Mouse (Mus musculus) frontal cortex, adult (tissue): ENCODE measurements around the gene Zyg11b.

Experiments
- ATAC-seq: cut with Nextera tagmentation; 2 replicates; pipeline ENCODE4 v1.9.2; 2017; ENCODE audit warnings: mild to moderate bottlenecking, moderate library complexity, mixed read lengths; ENCODE audit not compliant: low TSS enrichment

The Zyg11b gene

DNA sequence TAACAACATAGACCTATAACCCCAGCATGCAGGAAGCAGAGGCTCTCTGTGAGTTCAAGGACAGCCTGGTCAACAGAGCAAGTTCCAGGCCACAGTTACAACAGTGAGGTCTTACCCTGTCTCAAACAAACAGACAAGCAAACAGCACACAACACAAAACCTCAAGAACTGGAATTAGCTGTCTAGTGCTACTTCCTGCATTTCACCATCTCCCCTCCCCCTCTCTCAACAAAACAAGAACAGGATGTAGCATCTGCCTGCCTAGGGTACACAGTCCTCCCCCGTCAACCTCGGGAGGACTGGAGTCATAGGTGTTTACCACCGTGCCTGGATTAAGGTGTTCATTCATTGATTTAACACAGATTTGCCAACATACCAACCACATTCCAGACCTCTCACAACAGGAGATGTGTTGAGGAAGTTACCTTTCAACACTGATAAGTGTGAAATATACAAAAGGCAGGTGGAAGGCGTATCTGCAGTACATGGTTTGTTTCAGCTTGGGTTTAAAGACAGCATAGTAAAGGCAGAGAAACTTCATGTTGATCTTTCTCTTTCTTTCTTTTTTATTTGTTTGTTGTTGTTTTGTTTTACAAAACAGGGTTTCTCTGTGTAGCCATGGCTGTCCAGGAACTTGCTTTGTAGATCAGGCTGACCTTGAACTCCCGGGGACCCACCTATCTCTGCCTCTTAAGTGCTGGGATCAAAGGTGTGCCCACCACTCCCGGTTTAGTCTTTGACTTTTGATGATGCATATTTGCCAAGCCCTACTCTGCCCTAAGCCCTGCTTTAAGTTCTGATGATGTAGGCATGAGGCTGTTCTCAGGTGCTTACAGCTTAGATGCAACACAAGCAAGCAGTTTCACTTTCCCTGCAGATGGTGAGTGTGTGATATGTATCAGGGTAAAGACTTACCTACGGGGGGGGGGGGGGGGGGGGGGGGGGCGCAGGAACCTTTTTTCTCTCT is 18.0 kb upstream of the Zyg11b start:
- no peak for ATAC-seq

DNA sequence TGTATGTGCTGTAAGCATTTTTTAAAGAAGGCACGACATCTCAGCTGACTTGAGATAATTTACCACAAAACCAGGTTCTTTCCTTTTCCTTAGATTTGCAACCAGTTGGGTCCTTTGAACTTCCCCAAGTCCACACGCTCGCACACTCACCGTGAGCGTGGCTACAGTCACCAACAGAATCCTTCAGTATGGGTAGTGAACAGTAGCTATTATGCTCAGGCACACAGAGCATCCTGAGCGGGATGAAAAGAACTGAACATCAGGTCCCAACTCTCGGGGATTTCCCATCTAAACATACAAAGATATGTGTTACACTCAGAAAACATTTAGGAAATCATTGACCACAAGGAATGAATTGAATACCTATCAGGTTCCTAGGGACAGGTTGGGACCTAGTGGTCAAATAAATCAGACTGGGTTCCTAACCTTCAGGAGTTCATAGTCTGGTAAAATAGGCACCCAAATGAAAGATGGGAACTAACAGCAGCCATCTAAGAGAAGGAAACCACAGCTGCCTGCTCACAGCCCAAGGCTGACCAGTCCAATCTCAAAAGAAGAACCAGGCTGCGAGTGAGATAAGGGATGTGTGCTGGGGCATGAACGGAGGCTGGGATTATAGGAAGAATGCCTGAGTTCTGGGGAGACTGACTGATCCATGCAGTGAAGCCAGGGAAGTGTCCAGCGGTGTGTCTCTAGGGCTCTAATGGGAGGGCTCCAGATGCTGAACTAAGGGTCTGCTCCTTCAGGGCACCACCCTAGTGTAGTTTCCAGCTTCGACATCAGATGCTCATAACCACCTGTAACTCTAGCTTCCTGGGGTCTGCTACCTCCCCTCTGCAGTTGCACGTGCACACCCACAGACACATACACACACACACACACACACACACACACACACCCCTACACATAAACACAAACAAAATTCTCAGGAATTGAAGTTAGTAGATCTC is 17.0 kb upstream of the Zyg11b start:
- no peak for ATAC-seq

DNA sequence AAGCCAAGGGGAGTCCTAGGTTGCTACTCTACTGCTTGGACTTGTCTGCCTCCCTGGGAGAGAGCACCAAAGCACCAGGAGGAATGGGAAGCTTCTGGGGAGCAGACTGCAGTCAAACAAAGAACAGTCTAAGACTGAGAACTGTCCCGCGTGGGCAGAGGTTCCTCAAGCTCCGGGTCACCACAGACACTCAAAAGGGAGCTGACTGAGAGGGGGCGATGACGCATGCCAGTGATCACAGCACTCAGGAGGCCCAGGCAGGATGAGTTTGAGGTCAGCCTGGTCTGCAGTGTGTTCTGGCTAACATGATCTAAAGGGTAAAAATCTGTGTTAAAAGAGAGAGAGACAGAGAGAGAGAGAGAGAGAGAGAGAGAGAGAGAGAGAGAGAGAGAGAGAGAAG is 13.1 kb upstream of the Zyg11b start:
- no peak for ATAC-seq

DNA sequence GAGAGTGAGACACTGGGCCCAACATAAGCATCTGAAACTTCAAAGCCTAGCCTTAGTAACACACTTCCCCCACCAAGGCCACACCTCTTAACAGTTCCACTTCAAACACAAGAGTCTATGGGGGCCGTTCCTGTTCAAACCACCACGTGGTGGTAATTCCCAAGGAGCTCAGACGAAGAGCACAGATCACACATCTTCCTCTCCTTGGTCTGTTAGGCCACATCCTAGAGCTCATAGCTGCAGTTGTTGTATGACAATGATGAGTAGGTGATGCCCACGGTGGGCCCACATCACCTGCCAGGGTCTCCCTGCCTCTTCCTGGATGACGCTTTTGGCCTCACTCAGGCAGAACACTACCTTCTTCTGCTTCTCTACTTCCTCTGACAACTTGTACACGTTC is 9.8 kb upstream of the Zyg11b start:
- no peak for ATAC-seq

DNA sequence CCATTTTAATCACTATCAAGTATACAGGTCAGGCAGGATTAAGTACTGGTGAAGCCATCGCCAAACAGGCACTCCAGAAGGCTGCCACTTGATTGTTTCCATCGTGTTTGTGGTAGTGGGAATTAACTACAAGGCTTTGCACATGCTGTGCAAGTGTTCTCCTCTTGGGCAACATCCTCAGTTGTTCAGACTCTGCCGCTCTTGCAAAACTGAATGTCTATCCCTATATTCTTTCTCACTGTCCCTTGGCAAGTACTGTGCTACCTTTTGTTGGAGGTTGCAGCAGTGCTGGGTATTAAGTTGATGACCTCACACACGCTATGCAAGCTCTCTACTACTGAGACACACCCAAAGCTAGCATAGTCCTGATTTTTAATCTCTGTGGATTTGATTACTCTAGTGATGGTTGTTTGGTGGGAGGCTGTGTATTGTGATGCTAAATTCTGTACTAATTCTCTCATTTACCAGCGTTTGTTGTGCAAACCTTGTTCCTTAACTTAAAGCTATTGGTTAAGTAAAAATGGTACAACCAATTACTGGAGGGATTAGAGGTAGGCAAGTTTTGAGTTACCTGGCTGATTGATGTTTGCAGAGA is 1.5 kb upstream of the Zyg11b start:
- ATAC-seq: no peak

DNA sequence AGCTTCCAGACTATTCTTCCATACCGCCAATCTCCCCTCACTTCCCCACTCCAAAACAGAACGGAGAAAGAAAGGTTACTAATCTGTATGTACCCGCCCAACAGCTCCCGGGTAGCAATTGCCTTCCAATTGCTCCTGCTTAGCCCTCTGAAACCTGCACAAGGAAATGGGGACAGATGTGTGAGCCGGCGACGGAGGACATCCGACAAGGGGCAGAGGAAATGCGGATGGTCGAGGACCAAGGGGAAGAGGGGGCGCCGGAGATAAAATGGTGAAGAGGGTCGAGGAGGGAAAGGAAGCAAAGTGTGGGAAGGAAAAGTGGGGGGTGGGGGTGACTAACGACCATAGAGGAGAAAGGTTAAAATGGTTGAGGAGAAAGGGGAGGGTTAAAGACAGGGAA is 630 bp downstream of the Zyg11b start:
- peak; percentile 10; the same call in 1 of the 2 replicates for ATAC-seq

DNA sequence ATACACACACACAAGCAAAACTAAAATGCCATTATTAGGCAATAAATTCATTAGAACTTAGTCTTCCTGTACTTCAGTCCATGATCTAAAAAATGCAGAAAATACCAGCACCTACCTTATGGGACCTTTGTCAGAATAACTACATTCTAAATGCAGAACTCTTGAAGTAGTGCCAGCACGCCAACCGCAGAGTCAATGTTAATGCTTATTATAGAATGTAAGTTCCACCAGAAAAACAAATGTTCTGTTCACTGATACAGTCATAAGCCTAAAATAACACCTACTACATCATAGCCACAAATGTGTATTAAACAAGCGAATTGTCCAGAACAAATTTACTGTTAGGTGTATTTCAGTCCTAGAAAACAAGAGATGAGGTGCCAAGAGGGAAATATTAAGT is 23.9 kb downstream of the Zyg11b start:
- peak; percentile 87 for ATAC-seq

DNA sequence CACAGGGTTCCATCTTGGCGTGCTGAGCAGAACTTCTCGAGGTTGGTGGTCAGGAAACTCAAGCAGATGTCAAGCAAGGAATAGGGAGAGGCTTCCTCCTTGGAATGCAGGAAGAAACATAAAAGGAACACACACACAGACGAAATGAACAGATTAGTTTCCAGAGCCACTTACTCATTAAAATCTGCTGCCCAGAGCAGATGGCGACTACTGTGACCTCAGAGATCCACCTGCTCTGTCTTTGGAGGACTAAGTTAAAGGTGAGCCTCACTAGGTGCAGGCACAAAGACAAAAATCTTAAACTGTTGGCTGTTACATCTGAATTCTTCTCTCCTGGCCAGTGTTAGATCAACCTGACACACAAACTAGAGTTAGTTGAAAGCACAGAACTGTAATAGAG is 28.6 kb downstream of the Zyg11b start:
- no peak for ATAC-seq

DNA sequence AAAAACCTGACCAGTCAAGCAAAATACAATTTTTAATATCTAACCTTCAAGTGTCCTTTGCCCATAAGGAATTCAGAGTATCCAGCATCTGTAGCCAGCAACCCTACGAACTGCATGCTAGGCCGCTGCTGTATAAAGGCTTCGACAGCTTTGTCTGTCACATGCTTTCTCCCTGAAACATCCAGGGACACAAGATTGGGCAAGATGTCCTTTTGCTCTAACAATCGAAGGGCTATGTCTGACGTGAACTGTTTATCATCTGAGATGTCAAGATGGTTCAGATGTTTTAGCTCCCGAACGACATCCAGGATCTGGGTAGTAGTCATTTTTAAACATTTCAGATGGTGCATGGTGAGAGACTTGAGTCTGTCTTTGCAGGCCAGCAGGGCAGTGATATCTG is 35.1 kb downstream of the Zyg11b start:
- ATAC-seq: no peak

DNA sequence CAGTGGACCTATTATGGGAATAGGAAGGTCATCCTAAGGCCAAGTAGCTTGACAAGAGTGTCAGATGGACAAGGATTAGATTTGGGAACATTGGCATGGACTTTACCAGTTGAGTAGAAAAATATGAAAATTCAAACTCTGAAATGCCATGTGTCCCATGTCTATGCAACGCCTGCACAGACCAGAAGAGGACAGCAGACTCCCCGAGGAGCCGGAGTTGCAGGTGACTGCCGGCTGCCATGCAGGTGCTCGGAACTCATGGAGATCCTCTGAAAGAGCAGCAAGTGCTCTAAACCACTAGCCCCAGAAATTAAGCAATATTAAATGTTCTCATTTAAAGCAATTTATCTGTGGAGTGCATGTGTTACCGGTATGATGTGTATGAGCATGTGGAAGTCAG is 47.6 kb downstream of the Zyg11b start:
- ATAC-seq: no peak

DNA sequence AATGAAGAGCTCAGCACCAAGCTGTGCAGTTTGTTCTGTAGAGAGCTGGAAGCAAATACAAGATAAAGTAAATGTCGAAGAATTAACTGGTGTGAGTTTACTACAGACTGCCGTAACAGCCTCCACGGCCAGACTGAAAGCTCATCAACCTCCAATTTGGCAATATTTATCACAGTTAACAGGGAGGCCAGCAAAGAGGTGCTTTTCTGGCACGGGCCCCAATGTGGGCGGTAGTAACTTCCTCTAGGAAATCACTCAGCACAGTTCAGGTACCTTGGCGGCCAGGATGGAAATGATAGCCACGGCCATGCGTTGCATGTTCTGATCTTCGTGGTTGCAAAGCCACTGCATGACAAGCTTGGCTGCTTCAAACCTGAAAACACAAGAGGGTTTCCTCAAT is 50.4 kb downstream of the Zyg11b start:
- ATAC-seq: no peak

DNA sequence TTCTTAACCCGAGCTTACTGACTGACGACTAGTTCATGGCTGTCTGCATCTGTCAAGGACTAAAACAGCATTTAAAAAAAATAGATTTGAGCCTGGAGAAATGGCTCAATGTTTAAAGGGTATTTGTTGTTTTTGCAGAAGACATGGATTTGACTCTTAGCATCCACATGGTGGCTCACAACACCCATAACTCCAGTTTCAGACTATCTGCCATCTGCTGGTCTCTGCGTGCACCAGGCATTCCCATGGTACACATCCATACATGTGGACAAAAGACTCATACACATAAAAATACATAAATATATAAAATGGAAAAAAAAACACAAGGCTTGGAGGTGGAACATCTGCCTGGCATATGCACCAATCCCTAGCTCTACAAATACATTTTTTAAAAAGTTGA is 51.6 kb downstream of the Zyg11b start:
- no peak for ATAC-seq

DNA sequence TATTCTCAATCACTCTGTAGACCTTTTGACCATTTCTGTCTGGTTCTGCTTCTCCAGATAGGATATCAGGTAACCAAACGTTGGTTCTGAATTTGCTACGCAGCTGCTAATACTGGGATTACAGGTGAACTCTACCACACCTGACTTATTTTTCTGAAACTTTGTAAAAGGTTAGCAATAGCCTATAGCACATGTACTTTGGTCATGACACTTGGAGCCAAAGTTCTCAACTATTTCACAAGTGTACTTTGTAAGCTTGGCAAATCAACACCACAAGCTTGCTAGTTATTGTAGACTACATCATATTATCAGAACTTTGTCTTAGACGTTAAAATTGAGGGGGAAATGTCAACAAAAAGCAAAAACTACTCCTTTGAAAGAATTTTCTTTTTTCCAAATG is 67.2 kb downstream of the Zyg11b start:
- no peak for ATAC-seq

DNA sequence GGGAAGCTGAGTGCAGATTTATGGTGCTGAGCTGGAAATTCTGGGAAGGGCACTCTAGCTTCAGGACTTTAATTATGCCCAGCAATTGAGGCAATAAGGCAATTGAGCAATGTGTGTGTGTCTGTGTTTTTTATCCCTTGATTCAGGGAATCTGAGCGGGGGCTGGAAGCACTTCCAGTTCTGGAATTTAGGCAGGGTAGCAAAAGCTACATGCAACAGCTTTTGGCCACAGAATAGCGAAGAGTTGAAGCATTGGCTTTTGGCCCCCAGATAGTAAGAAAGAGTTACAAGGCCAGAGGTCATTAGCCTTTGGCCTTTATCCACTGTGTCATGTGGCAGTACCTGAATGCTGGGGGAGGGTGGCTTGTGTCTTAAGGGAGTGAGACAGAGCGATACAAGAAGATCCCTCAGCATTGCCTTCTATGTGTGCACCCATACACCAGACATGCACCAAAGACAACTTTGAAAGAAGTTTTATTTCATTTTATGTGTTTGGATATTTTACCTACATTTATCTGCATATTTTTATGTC is 75.5 kb downstream of the Zyg11b start:
- no peak for ATAC-seq

DNA sequence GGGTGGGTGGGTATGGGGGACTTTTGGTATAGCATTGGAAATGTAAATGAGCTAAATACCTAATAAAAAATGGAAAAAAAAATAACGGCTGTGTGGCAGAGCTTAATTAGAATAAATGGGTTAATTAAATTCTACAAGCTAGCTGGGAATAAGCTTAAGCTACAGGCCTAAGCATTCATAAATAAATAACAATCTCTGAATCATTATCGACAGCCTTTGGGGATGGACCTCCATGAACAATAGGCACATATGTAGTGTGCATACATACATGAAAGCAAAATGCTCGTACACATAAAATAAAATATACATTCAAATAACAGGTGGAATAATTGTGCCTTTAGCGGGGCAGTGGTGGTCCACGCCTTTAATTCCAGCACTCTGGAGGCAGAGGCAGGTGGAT is 78.4 kb downstream of the Zyg11b start:
- ATAC-seq: no peak

DNA sequence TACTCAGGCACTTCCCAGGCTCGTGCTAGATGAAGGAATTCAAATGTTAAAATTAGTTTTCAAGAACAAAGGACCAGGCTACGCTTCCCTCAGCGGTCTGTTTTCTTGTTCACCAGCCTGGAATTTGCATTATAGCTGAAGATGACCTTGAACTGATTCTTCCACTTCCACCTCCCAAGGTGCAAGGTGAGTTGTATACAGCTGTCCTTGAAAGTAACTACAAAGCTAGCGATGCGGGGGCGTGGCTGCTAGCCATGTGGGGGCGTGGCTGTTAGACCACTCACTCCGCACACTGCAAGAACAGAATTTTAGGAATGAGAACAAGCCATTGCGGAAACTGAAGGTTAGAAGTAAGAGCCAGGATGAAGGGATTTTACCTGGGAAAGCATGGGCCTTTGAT is 81.9 kb downstream of the Zyg11b start:
- no peak for ATAC-seq

DNA sequence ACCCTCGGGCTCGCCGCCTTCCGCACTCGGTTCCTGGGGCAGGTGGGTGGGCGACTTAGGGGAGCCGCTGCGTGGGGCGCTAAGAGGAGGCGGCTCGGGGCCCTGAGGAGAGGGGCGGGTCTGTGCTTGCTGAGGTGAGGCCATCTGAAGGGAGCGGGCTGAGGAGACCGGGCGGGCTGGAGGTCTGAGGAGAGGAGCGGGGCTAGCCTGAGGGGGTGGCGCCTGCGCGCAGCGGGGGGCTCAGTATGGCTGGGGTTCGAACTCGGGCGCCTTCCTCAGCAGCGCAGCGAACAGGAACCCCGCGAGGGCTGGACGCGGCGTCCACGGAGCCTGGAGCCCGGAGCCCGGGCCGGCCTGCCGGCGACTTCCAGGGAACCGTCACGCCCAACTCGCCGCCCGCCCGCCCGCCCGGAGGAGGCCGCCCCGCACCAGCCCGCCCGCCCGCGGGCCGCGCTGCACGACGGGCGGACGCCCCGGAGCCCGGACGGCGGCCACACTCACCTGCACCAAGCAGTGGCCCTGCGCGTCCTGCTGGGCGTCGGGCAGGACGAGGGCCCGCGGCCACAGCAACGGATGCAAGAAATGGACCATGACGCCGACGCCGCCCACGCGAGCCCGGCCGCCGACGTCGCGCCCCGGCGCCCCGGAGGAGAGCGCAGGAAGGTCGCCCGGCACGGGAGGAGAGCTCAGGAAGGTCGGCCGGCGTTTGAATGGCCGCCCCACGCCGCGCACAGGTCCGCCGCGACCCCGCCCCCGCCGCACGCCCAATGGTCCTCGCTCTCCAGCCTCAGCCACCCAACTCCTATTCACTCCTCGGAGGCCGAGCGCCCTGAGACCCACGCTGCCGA is 83.3 kb downstream of the Zyg11b start, which contains the start of gene Zyg11a:
Zyg11a (minus strand) TSS at position 717 of the 848 bp plus-strand sequence.
- no peak for ATAC-seq

DNA sequence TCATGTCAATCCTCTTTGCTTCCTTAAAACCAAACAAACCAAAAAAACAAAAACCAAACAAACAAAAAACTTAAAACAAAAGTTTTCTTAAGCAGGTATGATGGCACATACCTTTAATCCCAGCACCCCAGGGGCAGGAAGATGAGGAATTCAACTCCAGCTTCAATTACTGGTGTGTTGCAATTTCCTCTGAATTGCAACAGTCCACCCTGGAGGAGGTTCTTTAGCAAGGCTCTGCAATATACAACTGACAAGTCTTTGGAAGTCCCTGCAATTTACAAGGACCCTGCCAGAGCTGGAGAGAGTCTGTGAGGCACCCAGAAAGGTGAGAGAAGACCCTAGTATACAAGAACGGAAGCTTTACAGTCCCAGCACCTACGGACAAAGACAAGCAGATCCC is 87.9 kb downstream of the Zyg11b start:
- no peak for ATAC-seq

DNA sequence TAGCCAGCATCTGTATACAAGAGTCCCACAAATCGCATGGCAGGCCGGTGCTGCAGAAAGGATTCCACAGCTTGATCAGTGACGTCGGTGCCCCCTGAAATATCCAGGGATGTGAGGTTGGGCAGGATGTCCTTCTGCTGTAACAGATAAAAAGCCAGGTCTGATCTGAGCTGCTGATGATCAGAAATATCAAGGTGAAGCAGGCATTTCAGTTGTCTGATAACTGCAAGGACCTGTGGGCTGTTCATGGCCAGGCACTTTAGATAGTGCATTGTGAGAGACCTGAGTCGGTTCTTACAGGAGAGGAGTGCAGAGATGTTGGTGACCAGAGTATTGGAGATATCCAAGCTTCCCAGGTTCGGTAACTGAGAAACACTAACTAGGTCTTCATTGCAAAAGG is 96.3 kb downstream of the Zyg11b start:
- no peak for ATAC-seq

DNA sequence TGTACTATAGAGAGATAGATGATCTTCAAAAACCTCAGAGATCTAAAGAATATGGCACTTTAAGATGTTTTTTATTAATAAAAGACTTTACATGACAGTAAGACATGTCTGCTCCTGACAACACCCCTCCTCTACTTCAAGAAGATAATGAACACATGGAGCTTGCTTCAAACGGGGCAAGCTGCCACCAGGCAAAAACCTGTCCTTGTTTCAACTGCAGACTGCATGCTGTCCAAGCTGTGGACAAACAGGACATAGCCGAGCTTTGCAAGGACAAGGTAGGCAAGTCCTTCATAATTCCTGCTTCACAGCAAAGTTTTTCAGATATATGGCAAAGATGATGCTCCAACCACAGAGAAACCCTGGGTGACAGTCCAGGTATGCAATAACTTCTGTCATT is 101.7 kb downstream of the Zyg11b start:
- no peak for ATAC-seq

DNA sequence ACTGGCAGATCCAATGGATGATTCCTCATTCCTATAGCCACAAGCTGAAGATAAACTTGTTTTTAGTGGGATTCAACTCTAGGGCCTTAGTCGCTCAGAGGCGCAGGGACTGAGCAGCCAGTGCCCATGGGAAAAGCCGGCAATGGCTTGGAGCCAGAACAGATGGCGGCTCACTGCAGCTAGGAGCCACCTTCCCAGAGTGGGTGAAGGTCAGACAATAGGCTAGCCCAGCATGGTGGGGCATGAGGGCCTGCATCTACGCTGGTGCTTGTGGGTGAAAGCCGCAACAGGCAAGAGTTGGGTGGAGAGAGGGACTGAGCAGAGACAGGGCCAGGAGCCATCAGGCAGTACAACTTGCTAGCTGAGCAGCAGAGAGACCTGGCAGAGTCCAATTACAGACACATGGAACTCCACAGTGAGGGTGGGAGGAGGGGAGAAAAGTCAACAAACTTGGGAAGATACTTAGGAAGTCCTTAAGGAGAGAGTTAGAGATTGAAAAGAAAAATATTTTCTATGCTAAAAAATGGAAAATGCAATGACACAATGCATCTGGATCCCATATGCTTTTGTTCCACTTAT is 104.5 kb downstream of the Zyg11b start:
- ATAC-seq: no peak
